Mouse (Mus musculus) heart, adult 2 months (tissue): Measurements from ENCODE around the gene Pknox1.
"Not testable (repeated sequence)": the region's sequence is repeated elsewhere in the genome, so short reads cannot be mapped to it uniquely, and the experiment has no call there.

Source experiments
- CTCF ChIP-seq: fragments of 200-600 bp; IDR thresholded peaks from 2 replicates; pipeline ENCODE4 v1.8.1; 2022; ENCODE audit warnings: antibody characterized with exemption, mild to moderate bottlenecking, moderate library complexity
- EP300 ChIP-seq: fragments of 200-500 bp; IDR thresholded peaks from 2 replicates; pipeline ENCODE4 v1.6.1; 2011; ENCODE audit warnings: low read depth, low read length, control low read depth; ENCODE audit not compliant: insufficient read depth

DNA sequence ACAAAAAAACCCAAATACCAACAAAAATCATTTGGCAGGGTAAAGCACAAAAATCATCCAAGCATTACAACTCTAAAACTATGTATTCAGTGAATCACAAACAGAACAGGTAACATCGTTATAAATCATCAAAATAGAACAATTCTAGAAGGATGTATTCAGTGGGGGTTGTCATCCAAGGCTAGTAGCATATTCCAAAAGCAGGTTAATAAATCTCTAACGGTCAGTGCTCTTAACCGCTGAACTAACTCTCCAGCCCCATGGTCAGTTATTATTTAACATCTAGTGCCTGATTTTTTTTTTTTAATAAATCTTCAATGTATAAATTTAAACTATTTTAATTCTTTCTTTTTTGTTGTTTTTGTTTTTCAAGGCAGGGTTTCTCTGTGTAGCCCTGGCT lies 44.6 kb downstream of the Pknox1 start:
- TF ChIP-seq CTCF, EP300: not testable (repeated sequence)
